Mouse (Mus musculus) small intestine, adult 2 months (tissue): ENCODE measurements around the gene Olfr1249.

Experiments used
- CTCF ChIP-seq: fragments of 200-500 bp; IDR thresholded peaks from 2 replicates; pipeline ENCODE4 v1.5.1; 2012; ENCODE audit warnings: low read depth, mild to moderate bottlenecking, control low read depth, inconsistent platforms, low read length, moderate library complexity, mixed read lengths; ENCODE audit not compliant: insufficient replicate concordance, insufficient read length; ENCODE audit errors: extremely low read depth
- POLR2A ChIP-seq: fragments of 200-500 bp; IDR thresholded peaks from 2 replicates; pipeline ENCODE4 v1.6.1; 2012; ENCODE audit warnings: low read depth, mild to moderate bottlenecking, control low read depth, inconsistent platforms, low read length, moderate library complexity

DNA sequence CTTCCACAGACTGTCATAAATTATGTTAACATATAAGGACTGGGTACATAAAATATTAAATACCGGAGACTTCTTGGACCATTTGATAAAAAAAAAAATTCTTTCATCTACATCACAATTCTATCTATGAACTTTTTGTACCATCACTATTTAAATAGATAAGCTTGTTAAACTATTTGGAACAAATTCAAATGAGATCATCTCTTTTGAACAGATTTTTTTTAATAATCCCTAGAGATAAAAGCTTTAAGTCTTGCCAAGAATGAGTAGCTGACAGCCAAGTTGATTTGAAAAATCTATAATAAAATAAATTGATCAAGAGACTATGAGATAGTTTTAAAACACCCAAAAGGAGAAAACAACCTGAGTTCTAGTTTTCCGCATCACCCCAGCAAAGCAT is at the start of gene Olfr1249:
- no peak for TF ChIP-seq POLR2A
- no peak for TF ChIP-seq CTCF
